Comparison of ENCODE assay signal across 27 mouse cellular contexts in genomic region chr5:76028729-76029128, GRCm38 (mm10). TPM values are rescaled to one million over a fixed set of nuclear protein-coding genes. Genes with fewer than 3 reads are reported as not detected.
DNase-seq lines count a peak whose midpoint lies in the region; ATAC-seq and TF ChIP-seq lines count a peak whose summit lies in the region.
"Had no signal": no experiment of that assay in that cellular context is flagged by ENCODE, and none has a peak within 500 bp of the region (broad histone marks: within the 10 kb centered on the region; RNA-seq: fewer than 3 reads in every experiment).

No protein-coding gene starts in this region.

- no peak overlapping the region for H3K4me2 ChIP-seq in kidney, embryonic 15.5 days
- no peak overlapping the region for H3K4me2 ChIP-seq in heart, postnatal 0 days (ENCODE audit: low read depth, low read length)
- H3K4me2 ChIP-seq: embryonic facial prominence, embryonic 12.5 days; hindbrain, embryonic 13.5 days; limb, embryonic 12.5 days; liver, embryonic 15.5 days; lung, embryonic 14.5 days; neural tube, embryonic 15.5 days; stomach, embryonic 15.5 days had no signal

- H3K27me3 ChIP-seq in kidney, embryonic 15.5 days, result no peaks in the 10 kb centered on the region
- H3K27me3 ChIP-seq in heart, postnatal 0 days (ENCODE audit: control insufficient read depth, insufficient read depth, low read length), result no peaks in the 10 kb centered on the region
- H3K27me3 ChIP-seq: embryonic facial prominence, embryonic 12.5 days; hindbrain, embryonic 13.5 days; limb, embryonic 12.5 days; liver, embryonic 15.5 days; neural tube, embryonic 15.5 days; stomach, embryonic 15.5 days had no signal

- intact Hi-C loops in heart, postnatal 36 days (cut with DNase I), result loop anchor here (10.0 kb wide), 1 partner anchor 386 kb away; no protein-coding TSS in a partner anchor

- no peak overlapping the region for H3K9ac ChIP-seq in kidney, embryonic 15.5 days
- H3K9ac ChIP-seq in heart, postnatal 0 days (replicated peaks; ENCODE audit: low read depth, low read length), result no peak overlapping the region
- H3K9ac ChIP-seq: embryonic facial prominence, embryonic 12.5 days; hindbrain, embryonic 13.5 days; limb, embryonic 12.5 days; liver, embryonic 15.5 days; lung, embryonic 14.5 days; neural tube, embryonic 15.5 days; stomach, embryonic 15.5 days had no signal

- ATAC-seq in kidney, embryonic 15.5 days (replicated peaks; ENCODE audit: low FRiP score), result no peak
- no peak for ATAC-seq in heart, postnatal 0 days (ENCODE audit: insufficient read depth, low read depth)
- ATAC-seq: forebrain, embryonic 14.5 days; intestine, postnatal 0 days had no signal

- no peak overlapping the region for H3K4me3 ChIP-seq in kidney, embryonic 15.5 days (replicated peaks)
- H3K4me3 ChIP-seq in heart, postnatal 0 days (ENCODE audit: low read depth, low read length), result no peak overlapping the region
- H3K4me3 ChIP-seq: embryonic facial prominence, embryonic 12.5 days; hindbrain, embryonic 13.5 days; limb, embryonic 12.5 days; liver, embryonic 15.5 days; neural tube, embryonic 15.5 days; stomach, embryonic 15.5 days had no signal

- 36% methylated on average over 4 of the region's 4 CpGs for WGBS in kidney, embryonic 15.5 days
- 46% methylated on average over 4 of the region's 4 CpGs for WGBS in heart, postnatal 0 days

- 0 out of 2 replicates have a peak, but pooled peaks cover 3% of the 10 kb centered on the region for H3K4me1 ChIP-seq in kidney, embryonic 15.5 days
- no peaks in the 10 kb centered on the region for H3K4me1 ChIP-seq in heart, postnatal 0 days (ENCODE audit: control insufficient read depth, insufficient read depth)
- H3K4me1 ChIP-seq: liver, embryonic 15.5 days; neural tube, embryonic 15.5 days; stomach, embryonic 15.5 days had no signal

- H3K36me3 ChIP-seq in kidney, embryonic 15.5 days, result no peaks in the 10 kb centered on the region
- no peaks in the 10 kb centered on the region for H3K36me3 ChIP-seq in heart, postnatal 0 days (replicated peaks; ENCODE audit: control insufficient read depth, insufficient read depth, low read length)
- H3K36me3 ChIP-seq: embryonic facial prominence, embryonic 12.5 days; hindbrain, embryonic 13.5 days; limb, embryonic 12.5 days; liver, embryonic 15.5 days; neural tube, embryonic 15.5 days; stomach, embryonic 15.5 days had no signal

- DNase-seq in heart, adult 9 months (ENCODE audit: low spot score in 2 of 2), result peak; percentile 22 to 62
- no peak for DNase-seq in heart, postnatal 36 days
- no peak for DNase-seq in kidney, postnatal 4 days
- peak; percentile 24 for DNase-seq in ZHBTc4 (ENCODE audit: low read depth, low spot score)
- no peak for DNase-seq in heart, postnatal 0 days (ENCODE audit: low spot score)
- DNase-seq: adrenal gland, postnatal 10 days; B cell, adult 2 months; cerebellum, adult 11-12 months; cerebellum, adult 9-11 months; embryo, embryonic 11 days; gastrocnemius, postnatal 25 days; kidney, adult 9 months; kidney, postnatal 14 days; lung, embryonic 14.5 days; lung, postnatal 36 days; midbrain, embryonic 14.5 days; retina, postnatal 1 day; right cerebral cortex, postnatal 14 days had no signal

- no peaks in the 10 kb centered on the region for H3K9me3 ChIP-seq in kidney, embryonic 15.5 days (replicated peaks)
- no peaks in the 10 kb centered on the region for H3K9me3 ChIP-seq in heart, postnatal 0 days (replicated peaks; ENCODE audit: control insufficient read depth, low read length)
- H3K9me3 ChIP-seq: embryonic facial prominence, embryonic 12.5 days; hindbrain, embryonic 13.5 days; limb, embryonic 12.5 days; liver, embryonic 15.5 days; neural tube, embryonic 15.5 days; stomach, embryonic 15.5 days had no signal

- TF ChIP-seq CTCF in heart, postnatal 0 days (IDR thresholded peaks at IDR 0.05; ENCODE audit: low read depth), result no peak

- 0 out of 2 replicates have a peak, but pooled peaks have one; percentile 26 for TF ChIP-seq EP300 in heart, postnatal 0 days (IDR thresholded peaks at IDR 0.05; ENCODE audit: low read depth)

- H3K27ac ChIP-seq in kidney, embryonic 15.5 days, result peak overlapping the region; percentile 45; the same call in 1 of the 2 replicates
- H3K27ac ChIP-seq in heart, postnatal 0 days (ENCODE audit: low read depth), result peak overlapping the region; percentile 60
- H3K27ac ChIP-seq: embryonic facial prominence, embryonic 12.5 days; hindbrain, embryonic 13.5 days; limb, embryonic 12.5 days; liver, embryonic 15.5 days; neural tube, embryonic 15.5 days; stomach, embryonic 15.5 days had no signal

RNA-seq across cellular contexts. Expression of gene Kdr, which starts 50.5 kb away (rescaled TPM):
- total RNA-seq in heart, postnatal 36 days (2021), result 100 to 1,000 TPM in 1 of 2 experiments, 10 to 100 TPM in 1; 80.1 to 100 TPM
- polyA plus RNA-seq in kidney, embryonic 15.5 days (2015; fragmentation: Nextera tagmentation; extraction: Ambion mirVana), result 37.8 and 41.7 TPM in 2 replicates
- 50.9 and 60.1 TPM in 2 replicates for total RNA-seq in heart, postnatal 0 days (2014; rRNA removed; ENCODE audit: low replicate concordance)
- polyA plus RNA-seq in heart, postnatal 0 days (2015; fragmentation: Nextera tagmentation; extraction: Ambion mirVana), result 27.4 and 30.8 TPM in 2 replicates

Comparison
In these comparisons a context has a peak if more than half of its experiments do, and no peak if none do; other contexts are left out.
1. DNase-seq: peak in heart, adult 9 months (2 of 2) and ZHBTc4 (single experiment); none in heart, postnatal 36 days (0 of 2), kidney, postnatal 4 days (0 of 2) and heart, postnatal 0 days (single experiment).